Mouse (Mus musculus): ENCODE results near the gene Vtn. TPM values are rescaled to one million over a fixed set of nuclear protein-coding genes. Genes with fewer than 3 reads are reported as not detected.

Gene Vtn
- polyA plus RNA-seq, 1 experiment from 2014 or later, result 297 TPM

DNA sequence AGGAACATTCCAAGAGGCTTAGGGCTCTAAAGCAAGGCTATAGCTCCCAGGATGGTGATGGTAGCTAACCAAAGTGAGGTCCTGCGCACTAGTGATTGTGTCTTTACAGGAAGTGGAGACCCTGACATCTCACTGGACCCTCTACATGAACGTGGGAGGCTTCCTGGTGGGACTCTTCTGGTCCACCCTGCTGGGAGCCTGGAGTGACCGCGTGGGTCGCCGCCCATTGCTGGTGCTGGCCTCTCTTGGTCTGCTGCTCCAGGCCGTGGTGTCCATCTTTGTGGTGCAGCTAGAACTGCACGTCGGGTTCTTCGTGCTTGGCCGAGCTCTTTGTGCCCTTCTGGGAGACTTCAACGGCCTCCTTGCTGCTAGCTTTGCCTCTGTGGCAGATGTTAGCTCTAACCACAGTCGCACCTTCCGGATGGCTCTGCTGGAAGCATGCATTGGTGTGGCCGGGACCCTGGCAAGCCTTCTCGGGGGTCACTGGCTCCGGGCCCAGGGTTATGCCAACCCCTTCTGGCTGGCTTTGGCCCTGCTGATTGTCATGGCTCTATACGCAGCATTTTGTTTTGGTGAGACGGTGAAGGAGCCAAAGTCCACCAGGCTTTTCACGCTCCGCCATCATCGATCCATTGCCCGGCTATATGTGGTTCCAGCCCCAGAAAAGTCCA lies 32.5 kb upstream of the Vtn start:
- peak overlapping the region; percentile 65 for H3K4me3 ChIP-seq (replicated peaks)
- H3K4me2 ChIP-seq, result peak overlapping the region; percentile 87
- peak overlapping the region; percentile 74; the same call in 1 of the 2 replicates for H3K9ac ChIP-seq
- DNase-seq (no peak), ATAC-seq (ENCODE audit: low read depth) (peak; percentile 6; the same call in 1 of the 2 replicates)
- H3K27me3 ChIP-seq, result no peaks in the 10 kb centered on the region
- H3K4me1 ChIP-seq (replicated peaks), result peaks cover 43% of the 10 kb centered on the region
- 66% methylated on average over 23 of the region's 23 CpGs for WGBS (ENCODE audit: insufficient replicate concordance)
- H3K36me3 ChIP-seq, result no peaks in the 10 kb centered on the region
- no peak overlapping the region for H3K27ac ChIP-seq
- peaks cover 4% of the 10 kb centered on the region; the same call in 1 of the 2 replicates for H3K9me3 ChIP-seq (replicated peaks)

DNA sequence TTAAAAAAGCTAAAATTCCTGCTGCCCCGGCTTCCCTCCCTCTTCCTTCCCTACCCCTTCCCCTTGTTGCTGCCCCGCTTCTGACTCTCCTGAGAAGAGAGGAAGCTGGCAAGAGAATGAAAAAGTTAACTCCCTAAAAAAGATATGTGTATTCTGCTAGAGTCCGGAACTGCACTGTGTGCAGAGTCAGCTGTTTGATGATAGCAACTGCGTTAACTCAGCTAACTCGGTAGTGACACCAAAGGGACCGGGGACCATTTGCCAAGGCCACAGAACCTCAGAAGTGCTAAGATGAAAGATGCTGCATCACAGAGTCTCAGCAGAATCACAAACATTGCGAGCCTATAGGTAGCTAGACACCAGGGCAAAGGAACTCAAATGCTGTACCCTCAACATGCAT lies 31.4 kb upstream of the Vtn start:
- Histone ChIP-seq H3K9me3 (replicated peaks) (no peaks in the 10 kb centered on the region), H3K27ac (no peak overlapping the region), H3K4me1 (replicated peaks) (peaks cover 43% of the 10 kb centered on the region), H3K4me2 (no peak overlapping the region), H3K36me3 (no peaks in the 10 kb centered on the region), H3K4me3 (replicated peaks) (no peak overlapping the region), H3K9ac (no peak overlapping the region), H3K27me3 (no peaks in the 10 kb centered on the region)
- 59% methylated on average over 7 of the region's 7 CpGs for WGBS (ENCODE audit: insufficient replicate concordance)
- ATAC-seq (ENCODE audit: low read depth), result no peak
- no peak for DNase-seq

DNA sequence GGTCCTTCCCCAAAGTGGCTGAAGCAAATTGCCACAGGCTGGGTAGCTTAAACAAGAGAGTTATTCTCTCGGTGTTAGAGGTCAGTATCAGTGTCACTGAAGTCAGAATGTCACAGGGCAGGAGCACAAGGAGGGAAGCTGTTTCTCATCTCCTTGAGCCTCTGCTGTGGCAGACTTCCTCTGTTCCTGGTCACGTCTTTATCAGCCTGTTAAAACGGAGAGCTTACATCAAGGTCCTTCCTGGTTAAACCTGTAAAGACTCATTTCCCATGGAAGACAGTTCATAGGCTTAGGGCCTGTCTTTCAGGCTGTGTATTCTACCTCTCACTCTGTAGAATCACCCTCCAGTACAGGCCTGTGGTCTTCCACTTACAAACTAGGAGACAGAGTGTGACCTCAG lies 31.0 kb upstream of the Vtn start:
- H3K4me1 ChIP-seq (replicated peaks), result peaks cover 43% of the 10 kb centered on the region
- ATAC-seq (ENCODE audit: low read depth), result no peak
- H3K27me3 ChIP-seq, result no peaks in the 10 kb centered on the region
- DNase-seq, result no peak
- H3K4me2 ChIP-seq, result no peak overlapping the region
- no peak overlapping the region for H3K4me3 ChIP-seq (replicated peaks)
- H3K36me3 ChIP-seq, result no peaks in the 10 kb centered on the region
- no peak overlapping the region for H3K9ac ChIP-seq
- H3K27ac ChIP-seq, result no peak overlapping the region
- 23% methylated on average over 3 of the region's 3 CpGs for WGBS (ENCODE audit: insufficient replicate concordance)
- H3K9me3 ChIP-seq (replicated peaks), result no peaks in the 10 kb centered on the region

DNA sequence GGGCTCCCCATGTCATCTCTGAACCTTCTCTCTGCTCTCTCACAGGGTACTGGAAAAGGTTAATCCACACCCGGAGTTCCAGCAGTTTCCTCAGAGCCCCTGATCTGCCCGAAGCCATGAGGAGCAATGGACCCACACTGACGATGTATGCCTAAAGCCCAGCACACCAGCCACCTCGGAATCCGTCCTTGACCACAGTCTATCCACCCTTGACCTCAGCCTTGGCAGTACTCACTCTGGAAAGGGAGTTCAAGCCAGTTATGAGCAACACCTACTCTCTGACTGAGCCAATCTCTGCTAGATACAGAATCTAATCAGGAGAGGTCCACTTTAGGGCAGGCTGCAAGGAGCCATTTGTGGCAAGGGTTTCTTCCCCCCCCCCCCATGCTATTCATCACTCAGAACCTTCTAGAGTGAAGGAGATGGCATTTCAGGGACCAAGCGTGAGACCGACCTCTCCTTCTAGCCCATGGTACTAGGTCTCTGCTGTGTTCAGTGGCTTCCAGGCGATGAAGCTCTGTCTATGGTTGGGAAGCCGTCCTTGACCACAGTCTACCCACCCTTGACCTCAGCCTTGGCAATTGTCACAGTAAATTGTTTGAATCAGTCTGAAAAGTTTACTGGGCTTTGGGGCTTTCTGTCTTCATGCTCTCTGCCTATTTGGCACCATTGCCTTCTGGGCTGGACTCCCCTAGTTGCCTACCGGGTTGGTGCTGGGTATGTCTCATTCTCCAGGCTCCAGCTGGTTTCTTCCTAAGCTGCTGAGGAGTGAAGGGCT lies 27.4 kb upstream of the Vtn start:
- Histone ChIP-seq H3K9me3 (replicated peaks) (no peaks in the 10 kb centered on the region), H3K9ac (no peak overlapping the region), H3K27ac (no peak overlapping the region), H3K4me3 (replicated peaks) (no peak overlapping the region), H3K27me3 (no peaks in the 10 kb centered on the region), H3K36me3 (no peaks in the 10 kb centered on the region), H3K4me2 (no peak overlapping the region), H3K4me1 (replicated peaks) (peaks cover 7% of the 10 kb centered on the region)
- ATAC-seq (ENCODE audit: low read depth) (no peak), DNase-seq (no peak)
- 60% methylated on average over 10 of the region's 10 CpGs for WGBS (ENCODE audit: insufficient replicate concordance)

DNA sequence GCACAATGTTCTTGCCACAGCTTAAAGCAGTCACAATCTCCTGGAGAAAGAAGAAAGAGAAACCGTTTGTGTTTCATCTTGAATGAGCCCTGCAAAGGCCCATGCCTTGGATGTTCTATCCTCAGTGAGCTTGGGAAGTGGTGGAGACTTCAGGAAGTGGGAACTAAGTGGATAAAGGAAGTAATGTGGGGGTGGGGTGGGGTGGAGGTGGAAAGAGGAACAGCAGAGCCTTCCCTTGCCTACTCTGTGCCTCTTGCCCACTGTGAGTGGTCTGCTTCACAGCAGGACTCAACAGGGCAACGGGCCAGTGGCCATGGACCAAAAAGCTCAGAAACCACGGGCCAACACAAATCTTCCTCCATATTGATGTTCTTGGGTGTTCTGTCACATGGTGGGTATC lies 23.6 kb upstream of the Vtn start:
- ATAC-seq (ENCODE audit: low read depth), result no peak
- Histone ChIP-seq H3K4me2 (no peak overlapping the region), H3K27me3 (no peaks in the 10 kb centered on the region), H3K4me1 (replicated peaks) (no peaks in the 10 kb centered on the region), H3K9ac (no peak overlapping the region), H3K9me3 (replicated peaks) (no peaks in the 10 kb centered on the region), H3K27ac (no peak overlapping the region), H3K36me3 (no peaks in the 10 kb centered on the region), H3K4me3 (replicated peaks) (no peak overlapping the region)
- no peak for DNase-seq
- WGBS (ENCODE audit: insufficient replicate concordance), result 46% methylated on average over 3 of the region's 3 CpGs

DNA sequence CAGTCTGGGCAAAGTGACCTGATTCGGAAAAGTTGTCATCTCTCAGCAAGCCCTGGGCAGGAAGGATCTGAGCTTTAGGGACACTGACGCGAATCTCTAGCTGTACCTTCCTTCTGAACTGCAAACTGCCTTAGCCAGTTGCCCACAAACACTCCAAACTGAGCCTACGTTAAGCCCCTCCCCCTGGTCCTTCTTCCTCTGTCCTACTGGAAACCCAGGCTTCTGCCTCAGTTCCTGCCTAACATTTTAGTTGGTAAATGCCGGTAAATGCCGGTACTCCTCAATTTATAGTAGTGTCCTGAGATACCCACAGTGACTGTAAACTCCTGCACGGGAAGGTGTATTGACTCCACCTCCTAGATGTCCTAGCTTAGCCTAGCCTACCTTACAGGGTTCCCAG lies 15.3 kb upstream of the Vtn start:
- Histone ChIP-seq H3K36me3 (no peaks in the 10 kb centered on the region), H3K27me3 (peaks cover 44% of the 10 kb centered on the region), H3K4me2 (no peak overlapping the region), H3K9ac (no peak overlapping the region), H3K4me1 (replicated peaks) (no peaks in the 10 kb centered on the region), H3K27ac (no peak overlapping the region), H3K9me3 (replicated peaks) (no peaks in the 10 kb centered on the region), H3K4me3 (replicated peaks) (no peak overlapping the region)
- ATAC-seq (ENCODE audit: low read depth) (no peak), DNase-seq (no peak)
- 33% methylated on average over 7 of the region's 7 CpGs for WGBS (ENCODE audit: insufficient replicate concordance)

DNA sequence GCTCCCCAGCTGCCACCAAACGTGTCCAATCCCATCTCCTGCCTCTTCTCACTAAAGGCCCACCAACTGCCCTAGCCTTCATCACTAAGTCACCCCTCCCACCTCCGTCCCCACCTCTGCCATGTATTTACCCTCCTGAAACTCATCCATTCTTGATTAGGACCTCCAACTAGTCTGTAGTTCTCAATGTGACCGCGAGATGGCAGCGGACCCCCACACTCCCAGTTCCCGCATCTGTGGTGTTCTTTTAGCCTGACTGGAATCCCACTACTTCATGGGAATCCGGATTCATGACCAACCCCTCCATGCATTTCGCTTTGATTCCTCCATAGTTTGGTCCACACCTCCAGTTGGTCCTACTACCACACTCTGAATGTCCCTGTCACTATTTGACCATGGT lies 10.7 kb upstream of the Vtn start:
- 3% methylated on average over 8 of the region's 8 CpGs for WGBS (ENCODE audit: insufficient replicate concordance)

DNA sequence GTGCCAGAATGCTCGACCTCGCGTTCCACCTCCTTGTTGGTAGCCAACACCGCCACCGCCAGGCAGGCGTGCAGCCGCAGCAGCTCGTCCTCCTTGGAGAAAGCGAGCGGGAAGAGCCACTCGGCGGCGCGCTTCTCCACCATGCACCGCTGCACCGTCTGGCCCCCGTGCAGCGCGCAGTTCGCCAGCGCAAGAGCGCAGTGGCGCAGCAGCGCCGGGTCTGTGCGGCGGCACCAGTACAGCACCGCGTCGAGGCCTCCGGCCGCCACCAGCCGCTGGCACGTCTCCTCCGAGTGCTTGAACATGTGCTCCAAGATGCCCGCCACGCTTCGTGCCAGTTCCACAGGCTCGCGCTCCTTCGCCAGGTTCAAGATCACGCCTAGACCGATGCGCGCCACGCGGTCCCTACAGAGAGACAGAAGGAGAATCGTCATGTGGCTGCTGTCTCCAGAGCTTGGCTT lies 8.1 kb upstream of the Vtn start:
- Histone ChIP-seq H3K4me1 (replicated peaks) (peaks cover 8% of the 10 kb centered on the region), H3K27ac (no peak overlapping the region), H3K36me3 (no peaks in the 10 kb centered on the region), H3K9ac (no peak overlapping the region), H3K4me2 (peak overlapping the region; percentile 52), H3K9me3 (replicated peaks) (no peaks in the 10 kb centered on the region), H3K27me3 (peaks cover 82% of the 10 kb centered on the region), H3K4me3 (replicated peaks) (peak overlapping the region; percentile 23)
- DNase-seq (no peak), ATAC-seq (ENCODE audit: low read depth) (no peak)
- 15% methylated on average over 48 of the region's 48 CpGs for WGBS (ENCODE audit: insufficient replicate concordance)

More for the DNA sequence above, 10.7 kb upstream of the Vtn start:
- Histone ChIP-seq H3K9ac (no peak overlapping the region), H3K4me3 (replicated peaks) (no peak overlapping the region), H3K27ac (no peak overlapping the region), H3K4me1 (replicated peaks) (peaks cover 8% of the 10 kb centered on the region), H3K9me3 (replicated peaks) (no peaks in the 10 kb centered on the region), H3K36me3 (no peaks in the 10 kb centered on the region), H3K27me3 (peaks cover 76% of the 10 kb centered on the region), H3K4me2 (no peak overlapping the region)
- ATAC-seq (ENCODE audit: low read depth) (no peak), DNase-seq (no peak)

DNA sequence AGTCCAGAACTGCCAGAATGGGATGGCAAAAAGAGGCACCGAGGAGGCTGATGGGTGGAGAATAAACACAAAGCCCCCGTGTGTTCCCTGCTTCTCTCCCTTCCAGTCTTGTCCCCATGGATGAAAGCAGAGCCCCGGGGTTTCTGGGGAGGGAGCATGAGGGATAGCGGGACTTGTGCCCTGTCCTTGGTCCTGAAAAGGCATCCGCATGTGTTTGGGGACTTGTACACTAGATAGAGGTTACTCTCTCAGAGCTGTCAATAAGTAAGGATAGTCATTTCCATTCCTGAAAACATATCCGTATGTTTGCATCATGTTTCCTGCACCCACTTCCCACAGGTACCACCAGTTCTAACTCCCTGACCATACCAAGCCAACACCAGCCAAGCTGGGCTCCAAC lies 3.0 kb upstream of the Vtn start:
- peaks cover 21% of the 10 kb centered on the region for H3K4me1 ChIP-seq (replicated peaks)
- H3K4me2 ChIP-seq, result no peak overlapping the region
- ATAC-seq (ENCODE audit: low read depth) (no peak), DNase-seq (no peak)
- WGBS (ENCODE audit: insufficient replicate concordance), result 8% methylated on average over 6 of the region's 6 CpGs
- H3K27ac ChIP-seq, result no peak overlapping the region
- H3K9me3 ChIP-seq (replicated peaks), result no peaks in the 10 kb centered on the region
- H3K36me3 ChIP-seq, result no peaks in the 10 kb centered on the region
- H3K9ac ChIP-seq, result no peak overlapping the region
- H3K27me3 ChIP-seq, result peaks cover 84% of the 10 kb centered on the region
- no peak overlapping the region for H3K4me3 ChIP-seq (replicated peaks)

DNA sequence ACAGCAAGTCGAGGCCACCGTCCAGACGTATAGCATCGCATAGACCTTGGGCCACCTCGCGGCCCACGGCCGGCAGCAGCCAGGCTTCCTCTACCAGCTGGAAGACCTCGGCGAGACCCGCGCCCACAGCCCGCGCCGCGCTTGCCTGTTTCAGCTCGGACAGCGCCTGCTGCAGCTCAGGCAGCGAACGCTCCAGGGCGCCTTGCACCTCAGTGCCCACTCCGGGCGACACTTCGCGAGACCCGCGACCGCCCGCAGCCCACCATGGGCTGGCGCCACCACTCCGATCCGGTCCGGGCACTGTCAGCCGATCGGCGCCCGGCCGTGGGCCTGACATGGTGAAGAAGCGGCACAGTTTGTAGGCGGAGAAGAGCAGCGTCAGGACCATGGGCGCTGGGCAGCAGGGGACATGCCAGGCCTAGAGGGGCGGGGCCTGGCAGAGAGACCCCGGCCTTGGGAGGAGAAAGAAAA lies 1.8 kb upstream of the Vtn start:
- Histone ChIP-seq H3K27ac (no peak overlapping the region), H3K4me3 (replicated peaks) (peak overlapping the region; percentile 51), H3K9me3 (replicated peaks) (no peaks in the 10 kb centered on the region), H3K4me2 (peak overlapping the region; percentile 75), H3K4me1 (replicated peaks) (peaks cover 20% of the 10 kb centered on the region), H3K36me3 (no peaks in the 10 kb centered on the region), H3K9ac (no peak overlapping the region), H3K27me3 (peaks cover 82% of the 10 kb centered on the region)
- DNase-seq (no peak), ATAC-seq (ENCODE audit: low read depth) (no peak)
- 1% methylated on average over 44 of the region's 44 CpGs for WGBS (ENCODE audit: insufficient replicate concordance)

DNA sequence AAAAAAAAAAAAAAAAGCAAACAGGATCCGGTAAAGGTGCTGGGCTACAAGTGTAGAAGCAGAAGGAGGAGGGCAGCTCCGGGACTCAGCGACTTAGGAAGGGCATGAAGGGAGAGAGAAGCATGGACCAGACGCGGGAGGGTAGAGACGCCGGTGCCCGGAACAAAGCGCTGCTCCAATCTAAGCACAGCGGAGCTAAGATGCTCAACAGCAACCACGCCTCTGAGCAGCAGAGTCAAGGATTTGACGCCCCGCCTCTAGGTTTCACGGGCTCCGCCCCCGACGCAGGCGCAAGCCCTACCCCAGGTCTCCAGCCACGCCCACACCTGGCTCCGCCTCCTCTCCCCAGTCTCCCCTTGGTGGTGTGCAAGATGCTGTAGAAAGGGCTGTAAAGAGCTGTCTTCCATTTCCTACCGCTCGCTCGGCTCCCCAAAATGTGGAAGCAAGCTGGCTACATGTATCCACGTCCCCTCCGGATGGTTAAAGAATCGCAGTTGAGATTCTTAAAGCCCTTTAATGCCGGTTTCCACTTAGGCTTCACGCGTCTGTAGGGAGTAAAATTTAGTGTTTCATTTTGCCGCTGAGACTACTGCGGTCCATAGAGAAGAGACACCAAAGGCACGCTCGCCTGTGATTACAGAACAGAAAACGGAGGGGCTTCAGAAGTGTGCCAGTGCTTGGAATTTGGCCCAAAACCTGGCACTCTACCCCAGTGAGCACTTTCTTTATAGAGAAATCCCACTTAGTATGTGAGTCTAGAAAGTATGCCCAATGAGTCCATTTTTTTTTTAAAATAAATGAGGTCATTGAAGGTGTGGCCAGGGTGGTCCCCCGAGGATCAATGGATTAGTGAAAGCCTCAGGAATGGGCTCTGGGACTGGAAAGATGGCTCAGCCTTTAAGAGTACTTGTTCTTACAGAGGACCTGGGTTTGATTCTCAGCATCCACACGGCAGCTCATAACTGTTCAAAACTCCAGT lies 1.1 kb upstream of the Vtn start, which contains the start of gene Sarm1:
TSS of gene Sarm1 (minus strand) at position 211 of the 979 bp plus-strand sequence.
- peak within 1 kb of the TSS; percentile 51 for H3K4me3 ChIP-seq (replicated peaks)
- H3K9me3 ChIP-seq (replicated peaks), result no peaks in the 10 kb centered on the region
- H3K4me1 ChIP-seq (replicated peaks), result peaks cover 25% of the 10 kb centered on the region
- DNase-seq (peak; percentile 91), ATAC-seq (ENCODE audit: low read depth) (peak; percentile 88)
- peaks cover 83% of the 10 kb centered on the region for H3K27me3 ChIP-seq
- H3K36me3 ChIP-seq, result no peaks in the 10 kb centered on the region
- WGBS (ENCODE audit: insufficient replicate concordance), result 4% methylated on average over 36 of the region's 36 CpGs
- H3K4me2 ChIP-seq, result peak within 1 kb of the TSS; percentile 75
- no peak within 1 kb of the TSS for H3K9ac ChIP-seq
- H3K27ac ChIP-seq, result peak within 1 kb of the TSS; percentile 59
